Mouse (Mus musculus) heart, postnatal 25 days (tissue): ENCODE measurements at regions not wholly inside any gene's neighbourhood (a gene's known extent, or its start where the extent isn't known, plus 50 kb on each side); places are given as distances from the start of the nearest gene placed in this dataset.

Experiments
- DNase-seq: peaks from one replicate; pipeline ENCODE4 v3.0.0; 2022; ENCODE audit warnings: low spot score
- intact Hi-C: fragments of 180-260 bp; cut with DNase I; formaldehyde crosslinking; loops from one replicate; pipeline ENCODE4 v1.15.1; 2025

DNA sequence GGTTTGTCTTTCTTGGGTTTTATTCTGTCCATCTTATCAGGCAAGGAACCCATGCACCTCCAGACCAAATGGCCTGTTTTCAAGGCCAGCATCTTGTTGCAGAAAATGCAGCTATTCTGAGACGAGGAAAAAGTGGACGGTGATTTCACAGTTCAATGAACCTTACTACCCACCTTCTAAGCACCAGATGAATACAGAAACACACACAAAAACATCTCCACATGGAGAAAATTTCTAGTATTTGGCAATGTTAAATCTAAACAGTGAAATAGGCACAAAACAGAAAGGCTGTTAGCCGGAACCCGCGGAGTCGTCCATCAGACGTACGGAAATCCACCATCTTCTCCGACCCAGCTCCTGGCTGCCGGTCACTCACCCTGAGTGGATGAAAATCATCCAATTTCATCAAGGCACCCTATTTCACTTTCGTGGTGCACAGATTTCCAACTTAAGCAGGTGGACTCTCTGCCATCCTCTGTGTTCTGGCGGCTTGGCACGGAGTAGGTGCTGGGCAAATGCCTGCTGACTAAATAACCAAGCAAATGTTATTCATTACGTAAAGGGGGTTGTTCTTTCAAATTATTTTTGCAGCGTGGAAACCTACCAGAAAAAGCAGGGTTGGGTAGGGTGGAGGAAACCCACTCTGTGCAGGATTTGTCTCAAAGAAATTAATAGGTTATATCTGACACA lies 66.1 kb upstream of the Cpsf6 start:
- no peak for DNase-seq
- intact Hi-C loops: no loop called here

- intact Hi-C loops: no loop called here
- no peak for DNase-seq
Measured at GRCm38 (mm10) chr10:117445181-117445790, 65.5 kb upstream of the Cpsf6 start.

DNA sequence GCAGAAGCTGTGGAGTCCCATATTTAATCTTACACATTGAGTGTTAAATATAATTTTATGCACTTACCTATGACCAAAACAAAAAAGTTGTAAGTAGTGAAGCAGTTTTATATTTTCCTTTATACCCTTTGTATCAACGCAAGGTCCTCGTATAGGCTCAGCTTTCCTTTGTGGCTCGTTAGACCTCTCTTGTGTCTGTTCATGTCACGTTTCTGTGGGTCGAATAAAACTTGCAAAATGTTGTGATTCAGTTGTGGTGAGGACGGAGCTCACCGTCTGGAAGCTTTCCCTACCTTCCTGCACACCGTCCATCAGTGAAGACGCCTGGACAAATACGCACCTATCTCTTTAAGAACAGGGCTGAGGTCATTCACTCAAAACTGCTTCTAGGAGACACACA lies 64.9 kb upstream of the Cpsf6 start:
- no peak for DNase-seq
- intact Hi-C loops: no loop called here

DNA sequence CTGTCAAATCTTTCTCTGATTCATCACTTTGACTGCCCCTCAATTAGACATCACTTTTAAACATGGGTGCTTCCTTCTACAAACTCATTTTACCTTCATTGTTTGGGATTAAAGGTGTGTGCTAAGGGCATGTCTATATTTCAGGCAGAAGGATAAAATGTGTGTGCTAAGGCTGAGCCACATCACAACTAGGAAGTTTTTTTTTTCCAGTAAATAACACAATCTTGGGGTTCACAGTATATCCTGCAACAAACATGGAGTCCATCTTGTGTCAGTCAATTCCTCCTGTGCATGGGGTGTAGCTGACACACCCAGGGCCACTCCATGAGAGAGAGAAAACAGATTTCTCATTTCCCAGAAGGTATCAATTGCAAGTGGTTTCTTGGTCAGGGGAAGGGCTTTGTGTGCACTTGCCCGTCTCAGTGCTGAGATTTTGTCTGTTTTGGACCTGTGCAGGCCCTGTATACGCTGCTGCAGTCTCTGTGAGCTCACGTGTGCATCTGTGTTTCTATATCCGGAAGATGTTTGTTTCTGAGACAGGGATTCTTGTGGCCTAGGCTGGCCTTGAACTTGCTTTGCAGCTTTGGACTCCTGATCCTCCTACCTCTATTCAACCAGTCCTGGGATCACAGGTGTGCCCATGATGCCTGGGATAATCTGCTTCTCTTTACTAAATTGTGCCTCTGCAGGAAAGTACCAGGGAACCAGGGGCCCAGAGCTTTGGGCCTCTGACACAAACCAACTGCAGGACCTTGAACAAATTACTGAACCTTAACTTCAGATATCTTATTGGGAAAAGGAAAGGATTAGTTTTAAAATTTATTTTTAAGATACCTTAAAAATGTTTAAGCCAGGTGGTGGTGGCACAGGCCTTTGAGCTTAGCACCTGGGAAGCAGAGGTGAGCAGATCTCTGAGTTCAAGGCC lies 63.9 kb upstream of the Cpsf6 start:
- intact Hi-C loops: no loop called here
- no peak for DNase-seq

DNA sequence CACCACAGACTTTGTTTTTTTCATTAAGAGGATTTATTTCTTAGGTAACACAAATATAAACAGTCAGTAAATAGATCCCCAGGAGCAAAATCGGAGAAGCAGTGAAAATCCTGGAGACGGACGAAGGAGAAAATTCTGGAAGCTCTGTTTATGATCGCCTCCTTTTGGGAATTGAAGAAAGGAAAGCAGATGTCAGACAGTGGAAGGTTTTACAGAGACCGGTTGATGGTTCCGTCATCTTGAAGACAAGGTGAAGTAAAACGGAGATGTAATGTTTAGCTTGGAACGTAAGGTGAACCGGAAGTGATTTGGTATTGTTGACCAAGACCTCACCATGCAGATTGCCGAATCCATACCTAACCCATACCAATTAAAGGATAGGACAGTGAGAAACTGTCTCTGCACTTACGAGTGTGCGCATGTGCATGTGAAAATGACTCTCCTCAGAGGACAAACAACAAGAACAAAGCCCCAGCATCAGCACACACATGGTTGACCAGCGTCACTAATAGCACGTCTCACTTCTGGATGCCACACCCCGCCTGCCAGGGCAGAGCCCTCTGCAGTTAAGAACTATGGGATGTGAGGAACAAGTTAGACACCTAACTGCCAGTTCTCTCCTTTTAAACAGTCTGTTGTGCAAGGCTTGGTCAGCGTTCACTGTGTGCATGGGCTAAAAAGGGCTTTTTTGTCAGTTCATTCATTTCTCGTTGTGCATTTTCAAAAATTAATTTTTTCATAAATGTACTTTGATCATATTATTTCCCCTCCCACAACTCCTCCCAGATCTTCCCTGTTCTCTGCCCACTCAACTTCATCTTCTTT lies 62.4 kb upstream of the Cpsf6 start:
- intact Hi-C loops: no loop called here

DNA sequence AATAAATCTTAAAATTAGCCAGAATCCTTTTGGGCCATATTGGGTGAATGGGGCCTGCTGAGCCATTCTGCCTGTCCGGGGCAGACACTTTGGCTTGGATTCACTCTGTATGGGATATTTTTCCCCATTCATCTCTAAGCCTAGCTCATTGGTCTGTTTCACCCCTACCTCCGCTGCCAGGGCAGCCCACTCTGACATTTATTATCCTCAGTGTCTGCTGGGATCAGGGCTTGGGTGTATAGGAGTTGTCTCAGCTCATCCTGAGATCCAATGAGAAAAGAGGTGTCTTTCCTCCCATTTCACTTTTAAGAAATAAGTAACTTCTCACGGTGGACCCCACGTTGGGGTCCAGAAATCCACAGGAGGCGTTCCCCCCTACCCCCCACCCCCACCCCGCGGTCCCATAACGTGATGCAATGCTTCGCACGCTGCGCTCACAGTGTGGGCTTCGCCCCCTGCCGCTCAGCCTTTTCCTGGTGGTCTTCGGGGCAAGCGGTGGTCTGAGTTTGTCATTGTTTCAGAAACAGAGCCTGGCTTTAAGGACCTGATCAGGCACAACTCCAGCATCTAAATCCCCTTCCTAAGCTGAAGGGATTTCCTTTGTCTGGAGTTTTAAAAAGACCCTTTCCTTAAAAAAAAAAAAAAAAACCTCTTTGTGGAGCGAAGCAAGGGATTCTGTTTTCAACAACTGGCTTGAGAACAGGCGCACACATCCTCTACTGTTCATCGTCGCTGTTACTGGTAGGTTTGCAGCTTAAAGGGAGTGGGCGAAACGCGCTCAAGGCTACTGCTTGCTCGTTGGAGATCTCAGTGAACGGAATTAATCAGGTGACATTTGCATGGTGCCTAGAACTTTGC lies 61.5 kb upstream of the Cpsf6 start:
- DNase-seq: no peak
- intact Hi-C loops: no loop called here

More for the DNA sequence above, 62.4 kb upstream of the Cpsf6 start:
- DNase-seq: no peak

DNA sequence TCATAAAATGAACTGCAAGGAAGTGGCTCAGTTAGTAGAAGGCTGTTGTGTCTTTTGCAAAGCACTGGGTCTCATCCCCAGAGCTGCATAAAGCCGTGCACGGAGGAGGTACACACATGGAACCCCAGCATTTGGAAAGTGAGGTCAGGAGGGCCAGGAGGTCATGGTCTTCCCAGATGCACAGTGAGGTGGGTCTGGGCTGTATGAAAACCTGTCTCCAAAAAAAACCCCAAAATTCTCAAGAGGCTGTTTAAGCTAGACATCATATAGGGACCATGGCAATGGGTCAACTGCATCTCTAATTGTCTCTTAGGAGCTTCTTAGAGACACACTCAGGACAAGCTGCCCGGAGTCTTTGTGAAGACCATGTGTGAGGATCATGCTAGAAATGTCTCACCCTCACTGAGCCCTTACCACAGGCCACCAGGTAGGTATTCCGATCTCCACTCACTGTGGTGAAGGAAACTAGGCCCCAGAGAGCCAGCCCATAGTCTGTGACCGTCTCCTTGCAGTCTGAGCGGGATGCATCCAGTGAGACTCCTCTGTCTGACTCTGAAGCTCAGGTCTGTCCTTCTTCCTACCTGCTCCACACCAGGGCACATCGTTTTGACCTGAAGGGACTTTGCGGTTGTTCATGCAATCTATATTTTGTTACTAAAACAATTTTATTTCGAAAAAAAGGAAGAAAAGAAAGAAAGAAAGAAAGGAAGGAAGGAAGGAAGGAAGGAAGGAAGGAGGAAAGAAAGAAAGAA lies 60.6 kb upstream of the Cpsf6 start:
- DNase-seq: no peak
- intact Hi-C loops: no loop called here

- no peak for DNase-seq
- intact Hi-C loops: loop anchor here (5.0 kb wide), 2 partner anchors 167 to 217 kb away; partner anchors contain the start of gene Yeats4
Measured at GRCm38 (mm10) chr10:117439206-117440110, 59.6 kb upstream of the Cpsf6 start.

GRCm38 (mm10) chr10:117438614-117439193 lies 58.9 kb upstream of the Cpsf6 start:
- intact Hi-C loops: loop anchor here (5.0 kb wide), 2 partner anchors 166 to 216 kb away; partner anchors contain the start of gene Yeats4

DNA sequence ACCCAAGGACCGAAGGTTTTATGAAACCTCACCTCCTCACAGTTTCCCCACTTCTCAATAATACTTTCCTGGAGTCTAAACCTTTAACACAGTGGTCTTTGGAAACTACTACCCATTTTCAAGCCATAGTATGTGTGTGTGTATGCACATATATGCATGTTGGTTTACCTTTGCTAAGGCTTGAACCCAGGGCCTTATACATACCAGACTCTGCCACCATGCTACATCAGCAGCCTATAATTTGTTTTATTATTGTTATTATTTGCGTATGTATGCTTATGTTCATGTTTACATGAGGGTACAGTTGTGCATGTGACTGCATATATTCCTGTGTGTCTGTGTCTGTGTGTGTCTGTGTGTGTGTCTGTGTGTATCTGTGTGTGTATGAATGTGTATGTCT lies 58.2 kb upstream of the Cpsf6 start:
- no peak for DNase-seq
- intact Hi-C loops: loop anchor here (5.0 kb wide), 2 partner anchors 166 to 216 kb away; partner anchors contain the start of gene Yeats4

More at GRCm38 (mm10) chr10:117438614-117439193, 58.9 kb upstream of the Cpsf6 start:
- DNase-seq: no peak

DNA sequence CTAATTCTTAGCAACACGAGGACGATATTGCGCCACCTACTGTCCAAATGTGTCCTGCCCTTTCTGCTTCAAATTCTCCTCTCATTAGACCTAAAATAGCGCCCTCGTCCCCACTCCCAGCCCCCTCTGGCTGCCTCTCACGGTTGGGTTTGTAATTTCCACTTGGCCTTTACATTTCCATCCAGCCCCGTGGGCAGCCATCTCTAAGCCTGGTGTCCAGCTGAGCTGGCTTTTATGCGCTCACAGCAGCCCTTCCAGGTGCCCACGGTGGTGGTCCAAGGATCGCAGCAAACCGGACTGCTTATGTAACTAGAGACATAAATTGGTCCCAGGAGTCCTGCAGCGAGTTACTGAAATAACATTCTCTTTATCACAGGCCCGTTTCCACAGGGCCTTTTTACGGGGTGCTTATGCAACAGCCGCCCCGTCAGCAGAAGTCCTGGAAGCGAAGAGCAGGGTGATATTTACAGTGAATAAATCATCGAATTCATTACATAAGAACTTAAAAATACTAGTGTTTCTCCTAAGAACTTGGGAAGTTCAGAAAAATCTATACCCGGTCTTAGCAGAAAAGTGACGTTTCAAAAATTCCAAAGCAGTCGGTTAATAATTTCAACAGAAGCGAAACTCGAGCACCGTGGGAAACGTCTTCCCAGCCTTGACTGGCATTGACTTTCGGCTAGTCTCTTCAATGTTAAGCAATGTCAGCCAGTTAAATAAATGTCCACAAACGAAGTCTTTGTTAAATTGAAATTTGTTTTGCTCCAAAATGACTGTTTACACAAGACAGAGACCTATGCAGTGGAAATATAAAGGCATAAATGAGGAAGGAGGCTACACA lies 57.3 kb upstream of the Cpsf6 start:
- DNase-seq: no peak
- intact Hi-C loops: loop anchor here (5.0 kb wide), 2 partner anchors 165 to 215 kb away; partner anchors contain the start of gene Yeats4

GRCm38 (mm10) chr10:117436308-117436874 lies 56.6 kb upstream of the Cpsf6 start:
- intact Hi-C loops: loop anchor here (5.0 kb wide), 2 partner anchors 164 to 214 kb away; partner anchors contain the start of gene Yeats4

DNA sequence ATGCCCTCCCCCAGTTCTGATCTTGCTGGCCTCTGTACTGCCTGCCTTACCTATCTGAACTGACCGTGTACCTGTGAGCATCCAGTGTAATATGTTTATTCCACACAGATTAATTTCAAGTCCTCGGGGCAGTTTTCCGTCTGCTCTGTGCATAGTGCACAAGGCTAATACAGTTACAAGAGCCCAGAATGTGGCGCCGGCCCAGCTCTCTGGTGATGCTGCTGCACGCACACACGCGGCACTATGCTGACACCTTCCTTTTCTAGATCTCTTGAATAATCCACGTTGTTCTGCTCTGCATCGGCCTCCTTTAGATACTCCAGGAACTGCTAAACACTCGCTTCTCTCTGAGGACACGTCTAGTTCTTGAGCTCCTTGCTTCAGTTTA lies 55.9 kb upstream of the Cpsf6 start:
- no peak for DNase-seq
- intact Hi-C loops: loop anchor here (2.0 to 5.0 kb wide), 4 partner anchors 73 to 213 kb away; partner anchors contain the start of gene Yeats4

More at GRCm38 (mm10) chr10:117436308-117436874, 56.6 kb upstream of the Cpsf6 start:
- no peak for DNase-seq

DNA sequence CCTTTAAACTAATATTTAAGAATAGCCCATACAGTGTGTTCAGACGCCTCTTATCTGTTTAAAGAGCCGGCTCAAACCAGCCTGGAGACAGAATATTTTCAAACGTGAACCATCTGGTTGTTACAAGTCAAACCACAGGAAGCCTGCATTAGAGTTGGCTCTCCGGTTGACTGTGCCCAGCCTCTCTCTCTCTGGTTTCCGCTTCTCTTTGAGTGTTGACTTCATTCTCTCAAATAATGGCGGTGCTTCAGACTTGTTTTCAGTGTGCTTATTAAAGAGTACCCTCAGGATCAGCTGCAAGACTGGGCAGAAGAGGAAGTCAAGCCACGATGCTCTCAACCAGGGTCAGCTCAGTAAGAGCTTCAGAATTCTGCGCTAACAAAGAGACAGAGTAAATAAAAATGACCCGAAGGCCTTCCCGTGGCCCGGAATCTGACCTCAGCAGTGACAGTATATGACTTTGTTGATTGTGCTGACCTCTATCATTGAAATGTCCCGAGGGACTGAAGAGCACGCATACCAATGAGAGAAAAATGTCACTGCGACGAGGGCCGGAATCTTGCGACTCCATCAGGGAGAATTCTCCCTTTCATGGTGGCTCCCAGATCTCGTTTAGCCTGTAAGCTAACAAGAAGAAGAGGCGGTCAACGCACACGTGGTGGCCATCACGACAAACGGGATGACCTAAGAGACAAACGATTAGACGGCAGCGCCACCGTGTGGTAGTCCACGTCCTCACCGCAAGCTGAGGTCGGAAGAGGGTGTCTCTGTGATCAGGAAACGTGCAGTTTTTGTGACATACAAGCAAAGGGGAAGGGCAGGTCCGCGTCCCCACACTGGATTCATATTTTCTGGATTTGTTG lies 55.3 kb upstream of the Cpsf6 start:
- DNase-seq: peak; percentile 64
- intact Hi-C loops: loop anchor here (2.0 to 5.0 kb wide), 4 partner anchors 72 to 213 kb away; partner anchors contain the start of gene Yeats4
